Mouse (Mus musculus): ENCODE results near the gene Dnajc7.

GRCm38 (mm10) chr11:100609355-100609996 lies 10.5 kb downstream of the Dnajc7 start:
- TF ChIP-seq CTCF (IDR thresholded peaks at IDR 0.05; ENCODE audit: low read depth), result no peak
- no peak for TF ChIP-seq EP300 (IDR thresholded peaks at IDR 0.05; ENCODE audit: low read depth)
